Mouse (Mus musculus) erythroblast, embryonic 14.5 days (primary cell): Measurements from ENCODE around the gene Usp8. TPM values are rescaled to one million over a fixed set of nuclear protein-coding genes. Genes with fewer than 3 reads are reported as not detected.
A peak's percentile ranks its signal among the peaks of the same experiment; 100 is the strongest.

Experiments
- H3K27me3 ChIP-seq: 2 replicates; pipeline ENCODE4 v1.6.1; 2012; ENCODE audit warnings: inconsistent platforms; ENCODE audit not compliant: control insufficient read depth
- H3K36me3 ChIP-seq: 2 replicates; pipeline ENCODE4 v1.6.1; 2012; ENCODE audit warnings: mild to moderate bottlenecking, inconsistent platforms; ENCODE audit not compliant: control insufficient read depth
- H3K4me1 ChIP-seq: 2 replicates; pipeline ENCODE4 v1.6.1; 2012; ENCODE audit warnings: inconsistent platforms; ENCODE audit not compliant: control insufficient read depth
- H3K4me3 ChIP-seq: replicated peaks from 2 replicates; pipeline ENCODE3; 2012; ENCODE audit warnings: moderate library complexity, mild to moderate bottlenecking, inconsistent platforms
- H3K9me3 ChIP-seq: 2 replicates; pipeline ENCODE4 v1.6.1; 2012; ENCODE audit warnings: low read length, inconsistent platforms, mixed read lengths; ENCODE audit not compliant: control insufficient read depth
- GATA1 ChIP-seq: IDR thresholded peaks from 2 replicates; pipeline ENCODE4 v1.6.1; 2012; ENCODE audit warnings: low read length, inconsistent platforms, mixed read lengths
- TAL1 ChIP-seq: IDR thresholded peaks from 3 replicates; pipeline ENCODE4 v1.6.1; 2012; ENCODE audit warnings: low read length, inconsistent platforms, mixed read lengths
- polyA plus RNA-seq: library from polyadenylated mRNA; stranded (reverse); fragments of >175 nt; gene quantifications from 2 replicates; pipeline ENCODE4 v1.2.3, GENCODE M21; 2012

Usp8 gene
- polyA plus RNA-seq, 1 experiment: 0.85 TPM

DNA sequence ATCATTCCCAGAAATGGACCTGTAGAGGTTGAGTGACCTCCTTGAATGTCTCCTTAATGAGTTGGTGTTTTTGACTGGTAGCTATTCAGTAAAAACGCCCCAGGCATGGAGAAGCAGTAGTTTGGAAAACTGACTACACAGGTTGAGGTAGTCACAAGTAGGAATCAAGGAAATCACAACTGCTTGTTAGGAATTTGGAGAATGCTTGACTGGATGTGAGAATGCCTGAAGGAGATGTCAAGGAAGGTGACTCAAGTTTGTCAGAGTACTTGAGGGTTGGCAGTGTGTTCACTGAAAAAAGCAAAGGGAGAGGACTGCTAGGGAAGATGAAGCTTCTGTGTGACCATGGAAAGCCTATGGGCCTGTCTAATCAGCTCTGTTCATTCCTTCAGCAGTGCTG is 29.8 kb upstream of the Usp8 start:
- peaks cover 36% of the 10 kb centered on the region for H3K4me1 ChIP-seq
- H3K27me3 ChIP-seq: no peaks in the 10 kb centered on the region
- TF ChIP-seq TAL1: no peak
- no peak for TF ChIP-seq GATA1
- no peak overlapping the region for H3K4me3 ChIP-seq
- H3K36me3 ChIP-seq: peaks cover 2% of the 10 kb centered on the region
- no peaks in the 10 kb centered on the region for H3K9me3 ChIP-seq

- no peak for TF ChIP-seq TAL1
- no peak for TF ChIP-seq GATA1
- H3K27me3 ChIP-seq: no peaks in the 10 kb centered on the region
- H3K9me3 ChIP-seq: no peaks in the 10 kb centered on the region
- peaks cover 2% of the 10 kb centered on the region; the same call in 1 of the 2 replicates for H3K4me1 ChIP-seq
- peaks cover 13% of the 10 kb centered on the region for H3K36me3 ChIP-seq
- no peak overlapping the region for H3K4me3 ChIP-seq
Observed at GRCm38 (mm10) chr2:126682333-126682732, 24.8 kb upstream of the Usp8 start.

- H3K27me3 ChIP-seq: no peaks in the 10 kb centered on the region
- H3K4me1 ChIP-seq: no peaks in the 10 kb centered on the region
- TF ChIP-seq TAL1 (no peak), GATA1 (no peak)
- no peaks in the 10 kb centered on the region for H3K9me3 ChIP-seq
- no peak overlapping the region for H3K4me3 ChIP-seq
- peaks cover 13% of the 10 kb centered on the region for H3K36me3 ChIP-seq
Observed at GRCm38 (mm10) chr2:126682937-126683336, 24.2 kb upstream of the Usp8 start.

- TF ChIP-seq GATA1 (no peak), TAL1 (no peak)
- Histone ChIP-seq H3K27me3 (0 out of 2 replicates have a peak, but pooled peaks cover 2% of the 10 kb centered on the region), H3K36me3 (no peaks in the 10 kb centered on the region), H3K9me3 (no peaks in the 10 kb centered on the region), H3K4me1 (no peaks in the 10 kb centered on the region), H3K4me3 (no peak overlapping the region)
Observed at GRCm38 (mm10) chr2:126691290-126691689, 15.8 kb upstream of the Usp8 start.

DNA sequence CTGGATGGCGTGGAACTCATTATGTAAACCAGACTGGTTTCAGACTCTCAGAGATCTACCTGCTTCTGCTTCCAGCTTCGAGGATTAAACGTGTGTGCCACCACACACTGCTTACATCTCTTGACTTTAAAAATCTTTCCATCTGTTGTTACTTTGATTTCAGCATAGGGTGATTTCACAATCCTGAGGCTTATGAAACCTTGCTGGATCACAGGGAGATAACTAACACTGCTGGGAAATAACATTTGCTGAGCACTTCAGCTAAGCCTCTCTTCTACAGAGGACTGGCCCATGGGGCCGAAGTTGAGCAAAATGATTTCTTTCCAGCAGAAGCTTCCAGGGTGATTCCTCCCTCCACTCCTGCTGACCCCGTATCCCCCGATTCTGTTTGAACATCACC is 11.8 kb upstream of the Usp8 start:
- Histone ChIP-seq H3K36me3 (no peaks in the 10 kb centered on the region), H3K9me3 (no peaks in the 10 kb centered on the region), H3K27me3 (peaks cover 4% of the 10 kb centered on the region; the same call in 1 of the 2 replicates), H3K4me1 (no peaks in the 10 kb centered on the region), H3K4me3 (no peak overlapping the region)
- TF ChIP-seq TAL1 (no peak), GATA1 (no peak)

DNA sequence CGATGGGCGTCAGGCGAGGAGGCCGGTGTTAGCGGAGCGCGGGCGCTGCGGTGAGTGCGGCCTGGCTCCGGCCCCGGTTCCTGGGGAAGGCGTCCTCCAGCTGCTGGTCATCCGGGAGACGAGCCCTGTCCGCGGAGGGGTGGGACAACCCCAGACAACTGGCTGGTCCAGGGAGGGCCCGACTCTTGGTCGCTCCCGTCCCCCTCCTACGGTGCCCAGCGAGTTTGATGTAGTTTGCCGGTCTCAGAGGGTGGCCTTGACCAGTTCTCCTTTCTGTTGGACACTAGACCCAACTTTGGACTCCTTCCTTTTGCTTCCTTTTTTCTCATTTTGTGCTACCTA is 281 bp downstream of the Usp8 start:
- peak overlapping the region; percentile 74 for H3K4me3 ChIP-seq
- H3K4me1 ChIP-seq: peaks cover 24% of the 10 kb centered on the region
- H3K36me3 ChIP-seq: peaks cover 2% of the 10 kb centered on the region
- TF ChIP-seq GATA1 (no peak), TAL1 (no peak)
- H3K9me3 ChIP-seq: no peaks in the 10 kb centered on the region
- H3K27me3 ChIP-seq: peaks cover 16% of the 10 kb centered on the region

DNA sequence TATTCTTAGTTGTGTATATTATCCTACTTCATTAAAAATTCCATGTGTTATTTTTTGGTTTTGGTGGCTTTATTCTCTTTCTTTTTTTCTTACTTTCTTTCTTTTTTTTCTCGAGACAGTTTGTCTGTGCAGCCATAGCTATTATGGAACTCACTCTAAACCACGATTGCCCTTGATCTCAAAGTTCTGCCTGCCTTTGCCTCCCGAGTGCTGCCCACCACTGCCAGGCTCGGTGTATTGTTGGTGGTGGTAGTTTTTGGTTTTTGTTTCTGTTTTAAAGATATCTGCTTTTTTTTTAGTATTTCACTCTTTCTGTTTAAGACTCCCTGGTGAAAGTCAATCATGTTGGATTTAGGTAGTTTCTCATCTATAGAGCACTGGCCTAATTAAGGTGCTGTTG is 1.2 kb downstream of the Usp8 start:
- H3K36me3 ChIP-seq: peaks cover 2% of the 10 kb centered on the region
- peaks cover 24% of the 10 kb centered on the region for H3K4me1 ChIP-seq
- peak overlapping the region; percentile 74 for H3K4me3 ChIP-seq
- no peaks in the 10 kb centered on the region for H3K9me3 ChIP-seq
- peaks cover 12% of the 10 kb centered on the region for H3K27me3 ChIP-seq
- TF ChIP-seq GATA1: no peak
- TF ChIP-seq TAL1: no peak

- Histone ChIP-seq H3K4me1 (peaks cover 31% of the 10 kb centered on the region), H3K4me3 (no peak overlapping the region), H3K27me3 (no peaks in the 10 kb centered on the region), H3K36me3 (peaks cover 11% of the 10 kb centered on the region), H3K9me3 (no peaks in the 10 kb centered on the region)
- TF ChIP-seq GATA1 (no peak), TAL1 (no peak)
Observed at GRCm38 (mm10) chr2:126712526-126712925, 5.4 kb downstream of the Usp8 start.

DNA sequence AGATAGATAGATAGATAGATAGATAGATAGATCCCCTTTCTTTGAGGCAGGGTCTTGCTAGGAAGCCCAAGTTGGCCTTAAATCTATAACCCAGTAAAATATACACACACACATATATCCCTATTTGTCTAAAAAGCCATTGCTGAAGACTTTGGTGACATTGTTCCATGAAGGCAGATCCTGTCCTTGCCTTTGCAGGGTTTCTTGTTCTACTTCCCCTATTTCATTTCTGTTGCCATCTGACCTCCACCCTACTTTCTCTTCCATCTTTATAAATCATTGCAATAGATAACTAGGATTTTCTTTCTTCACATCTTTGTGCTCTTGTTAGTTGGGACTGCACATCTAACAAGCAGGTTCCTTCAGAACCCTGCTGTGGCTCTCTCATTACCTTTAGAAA is 5.8 kb downstream of the Usp8 start:
- TF ChIP-seq TAL1: no peak
- no peak for TF ChIP-seq GATA1
- H3K4me1 ChIP-seq: peaks cover 27% of the 10 kb centered on the region
- no peak overlapping the region for H3K4me3 ChIP-seq
- H3K36me3 ChIP-seq: peaks cover 14% of the 10 kb centered on the region
- no peaks in the 10 kb centered on the region for H3K9me3 ChIP-seq
- no peaks in the 10 kb centered on the region for H3K27me3 ChIP-seq

DNA sequence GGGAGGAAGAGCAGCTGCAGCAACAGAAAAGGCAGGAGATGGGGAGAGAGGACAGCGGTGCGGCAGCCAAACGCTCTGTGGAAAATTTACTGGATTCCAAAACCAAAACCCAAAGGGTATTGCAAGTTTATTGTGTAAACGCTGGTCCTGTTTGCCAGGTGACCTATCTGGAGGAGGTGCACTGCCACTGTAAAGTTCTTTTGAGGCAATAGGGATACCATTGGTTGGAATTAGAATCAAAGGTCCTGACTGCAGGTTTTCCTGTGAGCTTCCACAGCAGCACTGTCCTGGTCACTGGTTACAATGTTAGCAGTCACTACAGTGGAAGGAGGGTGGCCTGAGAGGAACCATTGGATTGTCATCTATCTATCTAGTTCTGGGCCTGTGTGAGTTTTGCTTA is 22.1 kb downstream of the Usp8 start:
- H3K4me1 ChIP-seq: peaks cover 3% of the 10 kb centered on the region
- H3K9me3 ChIP-seq: no peaks in the 10 kb centered on the region
- no peaks in the 10 kb centered on the region for H3K27me3 ChIP-seq
- H3K4me3 ChIP-seq: no peak overlapping the region
- TF ChIP-seq GATA1 (no peak), TAL1 (no peak)
- peaks cover 64% of the 10 kb centered on the region for H3K36me3 ChIP-seq
